Mouse (Mus musculus): ENCODE measurements around the gene Itprid2. TPM values are rescaled to one million over a fixed set of nuclear protein-coding genes. Genes with fewer than 3 reads are reported as not detected.

The Itprid2 gene
- polyA plus RNA-seq, 1 experiment from 2014 or later, result 19.7 TPM

- H3K4me1 ChIP-seq (ENCODE audit: control insufficient read depth, insufficient read depth, low read length), result peaks cover 17% of the 10 kb centered on the region
- peak overlapping the region; percentile 37 for H3K9ac ChIP-seq (ENCODE audit: low read length)
- ATAC-seq (ENCODE audit: insufficient read depth, low FRiP score), result no peak
- H3K4me3 ChIP-seq (replicated peaks; ENCODE audit: low read length), result peak overlapping the region; percentile 32
- no peak overlapping the region for H3K27ac ChIP-seq (ENCODE audit: low read length)
- H3K9me3 ChIP-seq (replicated peaks; ENCODE audit: control insufficient read depth, low read length), result no peaks in the 10 kb centered on the region
- H3K4me2 ChIP-seq (ENCODE audit: low read depth, low read length), result peak overlapping the region; percentile 43
- H3K27me3 ChIP-seq (ENCODE audit: control insufficient read depth, insufficient read depth, low read length), result no peaks in the 10 kb centered on the region
- peaks cover 13% of the 10 kb centered on the region; the same call in 1 of the 2 replicates for H3K36me3 ChIP-seq (ENCODE audit: control insufficient read depth, insufficient read depth, low read length)
- 52% methylated on average over 4 of the region's 4 CpGs for WGBS
These were observed 3.8 kb downstream of the Itprid2 start for GRCm38 (mm10) chr2:79638924-79639323.

- peaks cover 24% of the 10 kb centered on the region for H3K36me3 ChIP-seq (ENCODE audit: control insufficient read depth, insufficient read depth, low read length)
- H3K9ac ChIP-seq (ENCODE audit: low read length), result no peak overlapping the region
- WGBS, result 49% methylated on average over 4 of the region's 4 CpGs
- no peak overlapping the region for H3K4me3 ChIP-seq (replicated peaks; ENCODE audit: low read length)
- H3K27ac ChIP-seq (ENCODE audit: low read length), result no peak overlapping the region
- no peaks in the 10 kb centered on the region for H3K9me3 ChIP-seq (replicated peaks; ENCODE audit: control insufficient read depth, low read length)
- no peak for ATAC-seq (ENCODE audit: insufficient read depth, low FRiP score)
- no peaks in the 10 kb centered on the region for H3K27me3 ChIP-seq (ENCODE audit: control insufficient read depth, insufficient read depth, low read length)
- H3K4me2 ChIP-seq (ENCODE audit: low read depth, low read length), result no peak overlapping the region
- H3K4me1 ChIP-seq (ENCODE audit: control insufficient read depth, insufficient read depth, low read length), result peaks cover 8% of the 10 kb centered on the region; the same call in 1 of the 2 replicates
These were observed 11.1 kb downstream of the Itprid2 start for GRCm38 (mm10) chr2:79646237-79646688.

GRCm38 (mm10) chr2:79647094-79647493, 11.9 kb downstream of the Itprid2 start:
- Histone ChIP-seq H3K27ac (ENCODE audit: low read length) (no peak overlapping the region), H3K4me1 (ENCODE audit: control insufficient read depth, insufficient read depth, low read length) (peaks cover 8% of the 10 kb centered on the region; the same call in 1 of the 2 replicates), H3K9ac (ENCODE audit: low read length) (no peak overlapping the region), H3K9me3 (replicated peaks; ENCODE audit: control insufficient read depth, low read length) (no peaks in the 10 kb centered on the region), H3K4me3 (replicated peaks; ENCODE audit: low read length) (no peak overlapping the region), H3K27me3 (ENCODE audit: control insufficient read depth, insufficient read depth, low read length) (no peaks in the 10 kb centered on the region), H3K36me3 (ENCODE audit: control insufficient read depth, insufficient read depth, low read length) (peaks cover 19% of the 10 kb centered on the region), H3K4me2 (ENCODE audit: low read depth, low read length) (no peak overlapping the region)
- 62% methylated on average over 4 of the region's 4 CpGs for WGBS
- no peak for ATAC-seq (ENCODE audit: insufficient read depth, low FRiP score)

- H3K36me3 ChIP-seq (ENCODE audit: control insufficient read depth, insufficient read depth, low read length), result peaks cover 13% of the 10 kb centered on the region
- no peaks in the 10 kb centered on the region for H3K9me3 ChIP-seq (replicated peaks; ENCODE audit: control insufficient read depth, low read length)
- no peak overlapping the region for H3K9ac ChIP-seq (ENCODE audit: low read length)
- peaks cover 8% of the 10 kb centered on the region; the same call in 1 of the 2 replicates for H3K4me1 ChIP-seq (ENCODE audit: control insufficient read depth, insufficient read depth, low read length)
- H3K4me3 ChIP-seq (replicated peaks; ENCODE audit: low read length), result no peak overlapping the region
- H3K27ac ChIP-seq (ENCODE audit: low read length), result no peak overlapping the region
- no peaks in the 10 kb centered on the region for H3K27me3 ChIP-seq (ENCODE audit: control insufficient read depth, insufficient read depth, low read length)
- no peak overlapping the region for H3K4me2 ChIP-seq (ENCODE audit: low read depth, low read length)
- 43% methylated on average over 2 of the region's 2 CpGs for WGBS
- no peak for ATAC-seq (ENCODE audit: insufficient read depth, low FRiP score)
These were observed 12.6 kb downstream of the Itprid2 start for GRCm38 (mm10) chr2:79647728-79648127.

GRCm38 (mm10) chr2:79651185-79651584, 16.0 kb downstream of the Itprid2 start:
- H3K27ac ChIP-seq (ENCODE audit: low read length), result no peak overlapping the region
- no peaks in the 10 kb centered on the region for H3K27me3 ChIP-seq (ENCODE audit: control insufficient read depth, insufficient read depth, low read length)
- H3K4me3 ChIP-seq (replicated peaks; ENCODE audit: low read length), result no peak overlapping the region
- H3K9ac ChIP-seq (ENCODE audit: low read length), result no peak overlapping the region
- H3K36me3 ChIP-seq (ENCODE audit: control insufficient read depth, insufficient read depth, low read length), result no peaks in the 10 kb centered on the region
- H3K9me3 ChIP-seq (replicated peaks; ENCODE audit: control insufficient read depth, low read length), result no peaks in the 10 kb centered on the region
- WGBS, result 75% methylated on average over 3 of the region's 3 CpGs
- ATAC-seq (ENCODE audit: insufficient read depth, low FRiP score), result no peak
- H3K4me1 ChIP-seq (ENCODE audit: control insufficient read depth, insufficient read depth, low read length), result peaks cover 7% of the 10 kb centered on the region; the same call in 1 of the 2 replicates
- no peak overlapping the region for H3K4me2 ChIP-seq (ENCODE audit: low read depth, low read length)

- no peak for ATAC-seq (ENCODE audit: insufficient read depth, low FRiP score)
- 53% methylated on average over 3 of the region's 3 CpGs for WGBS
- Histone ChIP-seq H3K4me1 (ENCODE audit: control insufficient read depth, insufficient read depth, low read length) (peaks cover 7% of the 10 kb centered on the region; the same call in 1 of the 2 replicates), H3K36me3 (ENCODE audit: control insufficient read depth, insufficient read depth, low read length) (no peaks in the 10 kb centered on the region), H3K4me3 (replicated peaks; ENCODE audit: low read length) (no peak overlapping the region), H3K4me2 (ENCODE audit: low read depth, low read length) (no peak overlapping the region), H3K27ac (ENCODE audit: low read length) (no peak overlapping the region), H3K9me3 (replicated peaks; ENCODE audit: control insufficient read depth, low read length) (no peaks in the 10 kb centered on the region), H3K27me3 (ENCODE audit: control insufficient read depth, insufficient read depth, low read length) (no peaks in the 10 kb centered on the region), H3K9ac (ENCODE audit: low read length) (no peak overlapping the region)
These were observed 16.5 kb downstream of the Itprid2 start for GRCm38 (mm10) chr2:79651701-79652100.

GRCm38 (mm10) chr2:79652502-79652901, 17.4 kb downstream of the Itprid2 start:
- ATAC-seq (ENCODE audit: insufficient read depth, low FRiP score), result no peak
- no peak overlapping the region for H3K4me3 ChIP-seq (replicated peaks; ENCODE audit: low read length)
- H3K9me3 ChIP-seq (replicated peaks; ENCODE audit: control insufficient read depth, low read length), result no peaks in the 10 kb centered on the region
- no peak overlapping the region for H3K4me2 ChIP-seq (ENCODE audit: low read depth, low read length)
- no peak overlapping the region for H3K27ac ChIP-seq (ENCODE audit: low read length)
- no peak overlapping the region for H3K9ac ChIP-seq (ENCODE audit: low read length)
- no peaks in the 10 kb centered on the region for H3K27me3 ChIP-seq (ENCODE audit: control insufficient read depth, insufficient read depth, low read length)
- H3K36me3 ChIP-seq (ENCODE audit: control insufficient read depth, insufficient read depth, low read length), result no peaks in the 10 kb centered on the region
- 0 out of 2 replicates have a peak, but pooled peaks cover 3% of the 10 kb centered on the region for H3K4me1 ChIP-seq (ENCODE audit: control insufficient read depth, insufficient read depth, low read length)
- WGBS, result 63% methylated on average over 4 of the region's 4 CpGs

- no peak overlapping the region for H3K9ac ChIP-seq (ENCODE audit: low read length)
- peak; percentile 17; the same call in 1 of the 2 replicates for ATAC-seq (ENCODE audit: insufficient read depth, low FRiP score)
- H3K9me3 ChIP-seq (replicated peaks; ENCODE audit: control insufficient read depth, low read length), result no peaks in the 10 kb centered on the region
- H3K4me3 ChIP-seq (replicated peaks; ENCODE audit: low read length), result no peak overlapping the region
- H3K4me1 ChIP-seq (ENCODE audit: control insufficient read depth, insufficient read depth, low read length), result 0 out of 2 replicates have a peak, but pooled peaks cover 3% of the 10 kb centered on the region
- H3K4me2 ChIP-seq (ENCODE audit: low read depth, low read length), result no peak overlapping the region
- no peaks in the 10 kb centered on the region for H3K27me3 ChIP-seq (ENCODE audit: control insufficient read depth, insufficient read depth, low read length)
- no peak overlapping the region for H3K27ac ChIP-seq (ENCODE audit: low read length)
- 75% methylated on average over 6 of the region's 6 CpGs for WGBS
- H3K36me3 ChIP-seq (ENCODE audit: control insufficient read depth, insufficient read depth, low read length), result peaks cover 7% of the 10 kb centered on the region; the same call in 1 of the 2 replicates
These were observed 18.1 kb downstream of the Itprid2 start for GRCm38 (mm10) chr2:79653093-79653808.

GRCm38 (mm10) chr2:79653809-79654164, 18.6 kb downstream of the Itprid2 start:
- H3K4me2 ChIP-seq (ENCODE audit: low read depth, low read length), result no peak overlapping the region
- ATAC-seq (ENCODE audit: insufficient read depth, low FRiP score), result no peak
- no peak overlapping the region for H3K4me3 ChIP-seq (replicated peaks; ENCODE audit: low read length)
- H3K27me3 ChIP-seq (ENCODE audit: control insufficient read depth, insufficient read depth, low read length), result no peaks in the 10 kb centered on the region
- H3K4me1 ChIP-seq (ENCODE audit: control insufficient read depth, insufficient read depth, low read length), result 0 out of 2 replicates have a peak, but pooled peaks cover 3% of the 10 kb centered on the region
- 63% methylated on average over 2 of the region's 2 CpGs for WGBS
- H3K36me3 ChIP-seq (ENCODE audit: control insufficient read depth, insufficient read depth, low read length), result peaks cover 11% of the 10 kb centered on the region
- H3K9ac ChIP-seq (ENCODE audit: low read length), result no peak overlapping the region
- no peaks in the 10 kb centered on the region for H3K9me3 ChIP-seq (replicated peaks; ENCODE audit: control insufficient read depth, low read length)
- H3K27ac ChIP-seq (ENCODE audit: low read length), result no peak overlapping the region
